Mouse (Mus musculus): ENCODE measurements around the gene Aoah. TPM values are rescaled to one million over a fixed set of nuclear protein-coding genes. Genes with fewer than 3 reads are reported as not detected.

Aoah gene
- polyA plus RNA-seq, 1 experiment from 2014 or later = 2.5 TPM

DNA sequence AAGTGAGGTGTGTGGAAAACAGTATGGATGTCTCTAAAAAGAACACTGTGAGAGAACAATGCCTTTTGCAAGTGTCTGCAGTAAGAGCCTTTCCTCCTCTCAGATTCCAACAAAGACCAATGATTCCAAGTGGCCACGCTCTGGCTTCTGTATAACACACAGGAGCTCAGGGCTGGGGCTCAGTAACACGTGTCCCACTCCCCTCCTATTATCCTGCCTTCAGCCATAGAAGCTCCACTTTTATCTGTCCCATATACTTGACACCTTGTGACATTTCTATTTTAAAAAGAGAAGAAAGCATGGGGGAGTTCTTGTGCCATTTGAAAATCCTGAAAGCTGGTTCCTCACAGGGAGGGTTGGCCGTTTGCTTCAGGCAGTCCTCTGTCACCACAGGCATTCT, 219.7 kb downstream of the Aoah start:
- no peak for TF ChIP-seq CTCF (IDR thresholded peaks at IDR 0.05; ENCODE audit: low read depth)
- no peak for TF ChIP-seq EP300 (IDR thresholded peaks at IDR 0.05; ENCODE audit: low read depth)
- Histone ChIP-seq H3K4me1 (ENCODE audit: insufficient read depth) (no peaks in the 10 kb centered on the region), H3K27ac (ENCODE audit: low read depth) (no peak overlapping the region), H3K4me2 (ENCODE audit: low read depth, low read length) (no peak overlapping the region), H3K27me3 (ENCODE audit: insufficient read depth, low read length) (no peaks in the 10 kb centered on the region), H3K4me3 (ENCODE audit: low read depth, low read length) (no peak overlapping the region), H3K36me3 (replicated peaks; ENCODE audit: insufficient read depth, low read length) (no peaks in the 10 kb centered on the region), H3K9me3 (ENCODE audit: low read length) (no peaks in the 10 kb centered on the region), H3K9ac (replicated peaks) (no peak overlapping the region)
- WGBS (ENCODE audit: insufficient replicate concordance) = 57% methylated on average over 3 of the region's 3 CpGs
- ATAC-seq = no peak
- no peak for DNase-seq

DNA sequence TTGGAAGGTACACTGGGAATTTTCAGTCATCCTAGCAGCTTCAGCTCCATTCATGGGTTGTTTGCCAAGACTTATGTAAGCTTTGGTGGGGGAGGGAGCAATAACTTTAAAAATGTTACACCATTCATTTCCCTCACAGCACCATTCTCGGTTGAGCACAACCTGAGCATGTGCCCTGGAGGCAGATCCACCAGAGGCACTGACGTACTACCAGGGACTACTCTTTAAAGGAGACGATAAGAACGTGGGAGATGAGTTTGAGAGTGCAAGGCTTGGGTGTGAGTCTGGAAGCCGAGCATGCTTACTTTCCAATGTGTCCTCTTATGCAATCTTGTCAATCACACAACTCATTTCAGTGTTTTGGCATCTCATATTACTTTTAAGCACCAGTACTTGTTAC, 230.9 kb downstream of the Aoah start:
- Histone ChIP-seq H3K36me3 (replicated peaks; ENCODE audit: insufficient read depth, low read length) (no peaks in the 10 kb centered on the region), H3K4me2 (ENCODE audit: low read depth, low read length) (no peak overlapping the region), H3K4me3 (ENCODE audit: low read depth, low read length) (no peak overlapping the region), H3K27me3 (ENCODE audit: insufficient read depth, low read length) (no peaks in the 10 kb centered on the region), H3K4me1 (ENCODE audit: insufficient read depth) (no peaks in the 10 kb centered on the region), H3K9ac (replicated peaks) (no peak overlapping the region), H3K27ac (ENCODE audit: low read depth) (no peak overlapping the region), H3K9me3 (ENCODE audit: low read length) (no peaks in the 10 kb centered on the region)
- WGBS (ENCODE audit: insufficient replicate concordance) = 62% methylated on average over 5 of the region's 5 CpGs
- DNase-seq (no peak), ATAC-seq (no peak)
- TF ChIP-seq EP300 (IDR thresholded peaks at IDR 0.05; ENCODE audit: low read depth) (no peak), CTCF (IDR thresholded peaks at IDR 0.05; ENCODE audit: low read depth) (no peak)

DNA sequence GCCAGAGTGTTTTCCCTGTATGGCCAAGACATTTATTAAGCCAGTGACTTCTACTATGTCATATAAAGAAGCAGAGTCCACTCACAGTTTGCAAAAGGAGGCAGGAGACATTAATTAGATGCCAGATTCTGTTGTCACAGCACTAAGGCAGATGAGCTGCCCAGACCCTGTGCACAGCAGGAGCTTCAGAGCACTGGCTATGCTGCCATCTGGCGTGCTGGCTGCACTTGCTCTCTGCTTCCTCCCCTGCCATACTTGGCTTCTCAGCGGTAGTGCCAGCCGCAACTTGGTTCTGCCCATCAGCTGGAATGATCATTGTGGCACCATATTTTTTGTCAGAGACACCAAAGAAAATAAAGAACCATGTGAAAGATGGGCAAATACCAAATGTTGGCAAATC, 239.3 kb downstream of the Aoah start:
- H3K4me3 ChIP-seq (ENCODE audit: low read depth, low read length) = no peak overlapping the region
- 71% methylated on average over 3 of the region's 3 CpGs for WGBS (ENCODE audit: insufficient replicate concordance)
- no peaks in the 10 kb centered on the region for H3K27me3 ChIP-seq (ENCODE audit: insufficient read depth, low read length)
- no peak overlapping the region for H3K9ac ChIP-seq (replicated peaks)
- H3K36me3 ChIP-seq (replicated peaks; ENCODE audit: insufficient read depth, low read length) = no peaks in the 10 kb centered on the region
- ATAC-seq (no peak), DNase-seq (no peak)
- no peak overlapping the region for H3K27ac ChIP-seq (ENCODE audit: low read depth)
- no peaks in the 10 kb centered on the region for H3K9me3 ChIP-seq (ENCODE audit: low read length)
- H3K4me1 ChIP-seq (ENCODE audit: insufficient read depth) = no peaks in the 10 kb centered on the region
- no peak overlapping the region for H3K4me2 ChIP-seq (ENCODE audit: low read depth, low read length)
- TF ChIP-seq EP300 (IDR thresholded peaks at IDR 0.05; ENCODE audit: low read depth) (no peak), CTCF (IDR thresholded peaks at IDR 0.05; ENCODE audit: low read depth) (no peak)

DNA sequence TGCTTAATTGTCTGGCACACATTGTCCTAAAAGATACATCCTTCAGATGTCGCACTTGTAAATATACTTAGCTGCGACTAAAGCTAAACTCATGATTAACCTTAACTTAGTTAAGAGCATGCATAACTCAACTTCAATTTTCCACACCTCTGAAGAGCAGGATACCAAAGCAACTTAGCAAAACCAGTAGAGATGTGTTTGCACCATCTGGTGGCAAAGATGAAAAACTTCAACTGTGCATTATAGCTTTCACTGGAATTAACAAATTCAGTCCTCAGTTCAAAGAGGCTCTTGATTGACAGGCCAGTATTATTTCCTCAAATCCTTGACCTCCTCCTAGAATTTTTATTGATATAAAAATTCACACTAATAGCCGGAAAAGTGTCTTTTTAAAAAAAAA, 241.1 kb downstream of the Aoah start:
- H3K4me3 ChIP-seq (ENCODE audit: low read depth, low read length) = no peak overlapping the region
- no peak overlapping the region for H3K9ac ChIP-seq (replicated peaks)
- no peak for DNase-seq
- H3K36me3 ChIP-seq (replicated peaks; ENCODE audit: insufficient read depth, low read length) = no peaks in the 10 kb centered on the region
- H3K27ac ChIP-seq (ENCODE audit: low read depth) = no peak overlapping the region
- no peaks in the 10 kb centered on the region for H3K4me1 ChIP-seq (ENCODE audit: insufficient read depth)
- no peaks in the 10 kb centered on the region for H3K9me3 ChIP-seq (ENCODE audit: low read length)
- WGBS (ENCODE audit: insufficient replicate concordance) = 66% methylated on average over 3 of the region's 3 CpGs
- ATAC-seq = no peak
- no peaks in the 10 kb centered on the region for H3K27me3 ChIP-seq (ENCODE audit: insufficient read depth, low read length)
- TF ChIP-seq CTCF (IDR thresholded peaks at IDR 0.05; ENCODE audit: low read depth) = peak; percentile 42
- TF ChIP-seq EP300 (IDR thresholded peaks at IDR 0.05; ENCODE audit: low read depth) = no peak
- H3K4me2 ChIP-seq (ENCODE audit: low read depth, low read length) = no peak overlapping the region

DNA sequence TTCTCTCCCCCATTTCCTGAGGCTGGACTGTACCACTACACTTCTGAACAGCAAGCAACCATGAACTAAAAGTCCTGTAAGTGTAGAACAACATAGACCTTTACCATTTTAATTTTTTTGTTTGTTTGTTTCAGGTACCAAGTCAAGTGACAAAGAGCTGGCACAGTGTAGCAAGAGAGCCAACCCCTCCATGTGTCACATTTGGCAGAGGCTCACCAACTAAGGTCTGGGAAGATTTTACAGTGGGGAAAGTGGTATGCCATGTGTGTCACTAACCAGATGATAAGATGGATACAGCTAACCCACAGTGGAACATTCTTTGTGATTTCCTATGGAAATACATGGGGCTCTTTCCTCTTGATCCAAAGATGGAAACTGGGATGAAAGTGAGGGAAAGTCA, 242.1 kb downstream of the Aoah start:
- DNase-seq (no peak), ATAC-seq (no peak)
- TF ChIP-seq CTCF (IDR thresholded peaks at IDR 0.05; ENCODE audit: low read depth) (no peak), EP300 (IDR thresholded peaks at IDR 0.05; ENCODE audit: low read depth) (no peak)
- no peak overlapping the region for H3K4me2 ChIP-seq (ENCODE audit: low read depth, low read length)
- H3K9ac ChIP-seq (replicated peaks) = no peak overlapping the region
- no peaks in the 10 kb centered on the region for H3K36me3 ChIP-seq (replicated peaks; ENCODE audit: insufficient read depth, low read length)
- H3K27ac ChIP-seq (ENCODE audit: low read depth) = no peak overlapping the region
- no peaks in the 10 kb centered on the region for H3K27me3 ChIP-seq (ENCODE audit: insufficient read depth, low read length)
- no peaks in the 10 kb centered on the region for H3K9me3 ChIP-seq (ENCODE audit: low read length)
- H3K4me1 ChIP-seq (ENCODE audit: insufficient read depth) = no peaks in the 10 kb centered on the region
- H3K4me3 ChIP-seq (ENCODE audit: low read depth, low read length) = no peak overlapping the region

DNA sequence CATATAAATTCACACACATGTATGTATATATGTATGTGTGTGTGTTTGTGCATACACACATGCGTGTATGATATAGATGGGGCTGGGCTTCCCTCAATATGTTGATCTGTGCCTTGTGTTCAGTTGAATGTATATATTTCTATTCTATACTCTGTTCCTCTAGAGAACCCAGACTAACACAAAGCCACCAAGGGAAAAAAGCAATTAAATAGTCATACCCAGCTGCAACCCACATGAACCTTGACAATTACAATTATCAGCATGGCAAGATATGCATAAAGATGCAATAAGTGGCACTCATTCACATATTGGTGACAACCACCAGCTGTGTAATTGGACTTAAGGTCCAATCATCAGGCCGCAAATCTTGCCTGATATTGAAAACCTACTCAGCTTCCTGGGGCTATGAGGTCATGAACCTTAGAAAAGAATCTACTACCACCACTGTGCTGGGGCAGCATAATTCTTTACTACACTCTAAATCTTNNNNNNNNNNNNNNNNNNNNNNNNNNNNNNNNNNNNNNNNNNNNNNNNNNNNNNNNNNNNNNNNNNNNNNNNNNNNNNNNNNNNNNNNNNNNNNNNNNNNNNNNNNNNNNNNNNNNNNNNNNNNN, 246.8 kb downstream of the Aoah start:
- no peak for ATAC-seq
- no peaks in the 10 kb centered on the region for H3K27me3 ChIP-seq (ENCODE audit: insufficient read depth, low read length)
- 64% methylated on average over 2 of the region's 2 CpGs for WGBS (ENCODE audit: insufficient replicate concordance)
- no peak overlapping the region for H3K4me2 ChIP-seq (ENCODE audit: low read depth, low read length)
- no peak for TF ChIP-seq EP300 (IDR thresholded peaks at IDR 0.05; ENCODE audit: low read depth)
- TF ChIP-seq CTCF (IDR thresholded peaks at IDR 0.05; ENCODE audit: low read depth) = no peak
- no peaks in the 10 kb centered on the region for H3K36me3 ChIP-seq (replicated peaks; ENCODE audit: insufficient read depth, low read length)
- H3K9me3 ChIP-seq (ENCODE audit: low read length) = no peaks in the 10 kb centered on the region
- H3K9ac ChIP-seq (replicated peaks) = no peak overlapping the region
- no peak overlapping the region for H3K27ac ChIP-seq (ENCODE audit: low read depth)
- H3K4me3 ChIP-seq (ENCODE audit: low read depth, low read length) = no peak overlapping the region
- DNase-seq = no peak
- H3K4me1 ChIP-seq (ENCODE audit: insufficient read depth) = no peaks in the 10 kb centered on the region

DNA sequence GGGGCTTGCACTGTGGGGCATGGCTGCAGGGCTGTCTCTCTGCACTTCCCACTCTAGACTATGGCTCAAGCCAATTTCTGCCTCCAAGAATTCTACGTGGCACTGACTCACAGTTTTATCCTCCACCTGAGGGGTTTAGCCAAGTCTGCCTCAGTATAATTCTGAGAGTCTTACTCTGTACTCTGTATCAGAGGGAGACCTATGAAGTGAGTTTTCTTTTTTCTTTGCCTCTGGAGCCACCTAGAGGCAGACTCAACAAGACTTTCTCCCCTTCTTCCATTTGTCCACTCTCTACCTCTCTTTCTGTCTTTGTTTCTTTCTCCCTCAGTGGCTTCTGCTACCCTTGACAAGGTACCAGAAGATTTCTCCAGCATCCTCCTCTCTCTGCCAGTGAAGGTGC, 256.2 kb downstream of the Aoah start:
- Histone ChIP-seq H3K9me3 (ENCODE audit: low read length) (no peaks in the 10 kb centered on the region), H3K9ac (replicated peaks) (no peak overlapping the region), H3K27me3 (ENCODE audit: insufficient read depth, low read length) (no peaks in the 10 kb centered on the region), H3K36me3 (replicated peaks; ENCODE audit: insufficient read depth, low read length) (no peaks in the 10 kb centered on the region), H3K4me2 (ENCODE audit: low read depth, low read length) (no peak overlapping the region), H3K4me1 (ENCODE audit: insufficient read depth) (no peaks in the 10 kb centered on the region), H3K27ac (ENCODE audit: low read depth) (no peak overlapping the region), H3K4me3 (ENCODE audit: low read depth, low read length) (no peak overlapping the region)
- DNase-seq = no peak
- no peak for TF ChIP-seq EP300 (IDR thresholded peaks at IDR 0.05; ENCODE audit: low read depth)
- TF ChIP-seq CTCF (IDR thresholded peaks at IDR 0.05; ENCODE audit: low read depth) = peak; percentile 31
- 69% methylated on average over 1 of the region's 1 CpGs for WGBS (ENCODE audit: insufficient replicate concordance)
- ATAC-seq = no peak
